Mouse (Mus musculus) heart, embryonic 16.5 days (tissue): ENCODE measurements around the gene Fars2. TPM values are rescaled to one million over a fixed set of nuclear protein-coding genes. Genes with fewer than 3 reads are reported as not detected.

Experiments used
- ATAC-seq: fragments of 200-750 bp; cut with Nextera tagmentation; replicated peaks from 2 replicates; pipeline ENCODE4 v1.8.0; 2017; ENCODE audit warnings: moderate number of reproducible peaks; ENCODE audit not compliant: insufficient read depth, low FRiP score; ENCODE audit errors: extremely low read depth
- H3K27ac ChIP-seq: fragments of 300-500 bp; sonication (generic); 2 replicates; pipeline ENCODE4 v1.5.1; 2014; ENCODE audit warnings: mild to moderate bottlenecking, low read length, control low read depth, moderate library complexity
- H3K27me3 ChIP-seq: fragments of 300-500 bp; sonication (generic); 2 replicates; pipeline ENCODE4 v1.6.1; 2014; ENCODE audit warnings: low read length, mixed read lengths; ENCODE audit not compliant: control insufficient read depth, insufficient read depth
- H3K36me3 ChIP-seq: fragments of 300-500 bp; sonication (generic); 2 replicates; pipeline ENCODE4 v1.6.1; 2014; ENCODE audit not compliant: control insufficient read depth, insufficient read depth
- H3K4me1 ChIP-seq: fragments of 300-500 bp; sonication (generic); 2 replicates; pipeline ENCODE4 v1.6.1; 2014; ENCODE audit warnings: low read length, mixed read lengths; ENCODE audit not compliant: control insufficient read depth, insufficient read depth
- H3K4me2 ChIP-seq: fragments of 300-500 bp; sonication (generic); 2 replicates; pipeline ENCODE4 v1.6.1; 2014; ENCODE audit warnings: low read depth, mild to moderate bottlenecking, control low read depth, low read length
- H3K4me3 ChIP-seq: fragments of 300-500 bp; sonication (generic); 2 replicates; pipeline ENCODE4 v1.5.1; 2014; ENCODE audit warnings: mild to moderate bottlenecking, control low read depth, low read length
- H3K9ac ChIP-seq: fragments of 300-500 bp; sonication (generic); 2 replicates; pipeline ENCODE4 v1.6.1; 2014; ENCODE audit warnings: low read length, control low read depth
- H3K9me3 ChIP-seq: fragments of 300-500 bp; sonication (generic); replicated peaks from 2 replicates; pipeline ENCODE4 v1.6.1; 2016; ENCODE audit warnings: low read length; ENCODE audit not compliant: control insufficient read depth
- WGBS: fragments of 180-500 bp; shearing (Covaris S2); extraction: QIAGEN DNeasy Blood & Tissue Kit; methylation state at CpG from one replicate; pipeline ENCODE4 v1.1.7; 2014; 5-methylcytosine and 5-hydroxymethylcytosine counted together
- polyA plus RNA-seq: library from polyadenylated mRNA; unstranded; fragments of >200 nt; fragmentation: Nextera tagmentation; extraction: Ambion mirVana; gene quantifications from 2 replicates; pipeline ENCODE4 v1.2.1, GENCODE M21; 2015

The Fars2 gene
- polyA plus RNA-seq, 1 experiment from 2014 or later = 71.5 TPM

DNA sequence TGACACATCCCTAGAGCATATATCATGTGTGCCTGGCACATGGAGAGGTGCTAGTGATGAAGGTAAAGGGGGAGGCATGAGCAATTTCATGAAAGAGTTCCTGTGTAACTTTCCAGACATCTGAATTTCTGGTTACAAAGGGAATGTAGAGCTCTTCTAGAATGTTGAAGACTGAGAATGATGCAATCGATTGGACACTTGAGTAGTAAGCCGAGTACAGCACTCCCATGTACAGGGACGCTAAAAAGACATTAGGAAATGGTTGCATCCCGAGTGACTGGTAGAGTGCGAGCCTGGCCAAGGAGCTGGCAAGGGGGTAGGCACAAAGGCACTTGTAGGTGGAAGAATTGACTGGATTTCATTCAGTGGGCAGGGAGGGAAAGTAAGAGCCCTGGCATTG lies 102.3 kb downstream of the Fars2 start:
- ATAC-seq = no peak
- Histone ChIP-seq H3K27ac (no peak overlapping the region), H3K4me1 (peaks cover 2% of the 10 kb centered on the region; the same call in 1 of the 2 replicates), H3K4me3 (no peak overlapping the region), H3K36me3 (no peaks in the 10 kb centered on the region), H3K4me2 (no peak overlapping the region), H3K9me3 (no peaks in the 10 kb centered on the region), H3K27me3 (no peaks in the 10 kb centered on the region), H3K9ac (no peak overlapping the region)
- WGBS = 84% methylated on average over 5 of the region's 5 CpGs

DNA sequence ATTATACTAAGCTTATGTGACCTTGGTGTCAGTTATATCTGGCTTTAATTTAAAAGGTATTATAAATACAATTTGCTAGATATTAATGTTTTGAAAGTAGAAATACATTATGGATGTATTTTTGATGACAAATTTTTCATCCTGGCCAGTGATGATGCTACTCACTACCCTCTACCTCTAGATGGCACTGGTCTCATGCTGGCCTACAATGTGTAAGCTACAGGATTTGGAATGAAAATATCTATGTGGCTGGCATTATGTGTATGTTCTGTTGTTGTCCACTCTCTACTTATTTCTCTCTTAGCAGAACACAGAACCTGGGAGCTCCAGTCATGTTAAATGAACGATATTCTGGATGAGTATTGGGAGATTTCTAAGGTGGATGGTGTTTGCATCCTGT lies 104.7 kb downstream of the Fars2 start:
- Histone ChIP-seq H3K36me3 (no peaks in the 10 kb centered on the region), H3K27me3 (no peaks in the 10 kb centered on the region), H3K4me1 (peaks cover 4% of the 10 kb centered on the region; the same call in 1 of the 2 replicates), H3K27ac (no peak overlapping the region), H3K9ac (no peak overlapping the region), H3K9me3 (no peaks in the 10 kb centered on the region), H3K4me2 (no peak overlapping the region), H3K4me3 (no peak overlapping the region)
- 73% methylated on average over 1 of the region's 1 CpGs for WGBS
- no peak for ATAC-seq

DNA sequence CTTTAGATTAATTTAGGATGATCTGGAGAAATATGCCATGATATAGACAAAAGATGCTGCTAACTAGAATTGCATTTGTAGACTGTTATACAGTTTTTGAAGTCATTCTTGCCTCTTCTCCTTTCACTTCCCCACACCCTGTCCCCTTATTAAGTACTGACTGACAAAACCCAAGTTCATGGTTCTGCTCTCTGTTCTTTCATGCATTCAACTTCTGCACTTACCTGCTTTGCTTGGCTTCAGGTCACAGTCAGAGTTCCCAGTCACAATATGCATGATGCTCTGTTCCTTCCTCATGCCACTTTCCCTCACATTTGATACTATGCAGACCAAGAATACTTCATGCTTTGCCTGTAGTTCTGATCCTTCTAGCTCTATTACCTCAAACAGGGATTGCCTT lies 105.5 kb downstream of the Fars2 start:
- ATAC-seq = no peak
- no peaks in the 10 kb centered on the region for H3K27me3 ChIP-seq
- no peak overlapping the region for H3K4me3 ChIP-seq
- H3K9me3 ChIP-seq = no peaks in the 10 kb centered on the region
- no peak overlapping the region for H3K9ac ChIP-seq
- H3K27ac ChIP-seq = no peak overlapping the region
- peaks cover 4% of the 10 kb centered on the region; the same call in 1 of the 2 replicates for H3K4me1 ChIP-seq
- no peaks in the 10 kb centered on the region for H3K36me3 ChIP-seq
- no peak overlapping the region for H3K4me2 ChIP-seq

DNA sequence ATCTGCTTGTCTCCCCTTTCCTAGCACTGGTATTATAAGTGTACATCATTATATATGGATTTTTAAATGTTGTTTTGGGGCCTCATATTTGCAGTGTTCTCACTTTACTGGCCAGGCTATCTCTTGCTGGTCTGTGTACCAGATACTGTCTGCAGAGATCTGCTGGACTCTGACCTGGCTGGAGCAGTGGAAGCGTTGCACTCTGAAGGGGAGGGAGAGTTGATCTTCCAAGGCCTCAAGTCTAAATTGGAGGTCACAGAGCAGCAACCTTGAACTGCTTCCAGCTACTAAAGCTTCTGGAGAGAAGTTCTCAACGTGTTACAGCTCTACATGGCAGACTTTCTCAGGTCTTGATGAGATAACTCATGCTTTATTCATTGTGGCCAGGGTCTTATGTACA lies 107.2 kb downstream of the Fars2 start:
- WGBS = 53% methylated on average over 2 of the region's 2 CpGs
- ATAC-seq = no peak
- no peak overlapping the region for H3K9ac ChIP-seq
- peaks cover 4% of the 10 kb centered on the region; the same call in 1 of the 2 replicates for H3K4me1 ChIP-seq
- H3K9me3 ChIP-seq = no peaks in the 10 kb centered on the region
- no peak overlapping the region for H3K4me2 ChIP-seq
- H3K4me3 ChIP-seq = no peak overlapping the region
- H3K36me3 ChIP-seq = no peaks in the 10 kb centered on the region
- H3K27ac ChIP-seq = no peak overlapping the region
- H3K27me3 ChIP-seq = no peaks in the 10 kb centered on the region

DNA sequence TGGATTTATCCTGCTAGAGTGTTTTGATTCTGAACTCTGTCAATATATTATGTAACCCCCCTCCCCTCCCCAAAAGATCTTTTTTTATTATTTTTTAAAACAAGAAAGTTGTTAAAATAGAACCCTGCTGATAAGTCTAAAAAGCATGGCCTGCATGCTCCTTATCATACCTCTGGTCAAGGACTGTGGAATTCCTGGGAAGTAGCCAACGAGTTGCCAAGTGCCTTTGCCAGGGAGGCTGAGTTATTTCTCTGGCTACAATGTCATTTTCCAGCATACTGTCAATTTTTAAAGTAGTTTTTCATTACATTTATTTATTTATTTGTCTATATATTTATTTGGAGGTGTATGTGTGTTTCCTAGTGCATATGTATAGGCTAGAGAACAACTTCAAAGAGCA lies 125.0 kb downstream of the Fars2 start:
- Histone ChIP-seq H3K4me3 (no peak overlapping the region), H3K27me3 (no peaks in the 10 kb centered on the region), H3K9ac (no peak overlapping the region), H3K27ac (no peak overlapping the region), H3K4me1 (peaks cover 18% of the 10 kb centered on the region), H3K9me3 (no peaks in the 10 kb centered on the region), H3K36me3 (no peaks in the 10 kb centered on the region), H3K4me2 (no peak overlapping the region)
- WGBS = 29% methylated on average over 1 of the region's 1 CpGs
- no peak for ATAC-seq

DNA sequence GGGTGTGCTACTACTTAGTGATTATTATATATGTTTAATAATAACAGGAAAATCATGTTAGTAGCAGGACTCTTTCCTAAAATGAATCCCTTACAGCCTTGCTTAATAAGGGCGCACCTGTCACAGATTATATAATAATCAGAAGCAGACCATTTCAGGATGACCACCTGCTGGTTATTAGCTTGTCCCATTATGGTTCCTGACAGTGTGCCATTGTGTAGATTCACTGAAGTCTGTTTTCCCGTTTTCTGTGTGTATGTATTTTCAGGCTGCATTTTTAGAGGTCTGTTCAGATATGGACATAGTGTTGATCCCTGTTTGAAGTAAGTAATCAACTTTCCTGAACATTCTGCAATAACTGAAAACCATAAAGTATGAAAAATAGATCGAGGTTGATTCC lies 136.7 kb downstream of the Fars2 start:
- H3K36me3 ChIP-seq = no peaks in the 10 kb centered on the region
- no peaks in the 10 kb centered on the region for H3K27me3 ChIP-seq
- no peak overlapping the region for H3K4me3 ChIP-seq
- H3K9me3 ChIP-seq = no peaks in the 10 kb centered on the region
- H3K4me1 ChIP-seq = no peaks in the 10 kb centered on the region
- H3K9ac ChIP-seq = no peak overlapping the region
- WGBS = 80% methylated on average over 3 of the region's 3 CpGs
- H3K4me2 ChIP-seq = no peak overlapping the region
- H3K27ac ChIP-seq = no peak overlapping the region
- no peak for ATAC-seq

DNA sequence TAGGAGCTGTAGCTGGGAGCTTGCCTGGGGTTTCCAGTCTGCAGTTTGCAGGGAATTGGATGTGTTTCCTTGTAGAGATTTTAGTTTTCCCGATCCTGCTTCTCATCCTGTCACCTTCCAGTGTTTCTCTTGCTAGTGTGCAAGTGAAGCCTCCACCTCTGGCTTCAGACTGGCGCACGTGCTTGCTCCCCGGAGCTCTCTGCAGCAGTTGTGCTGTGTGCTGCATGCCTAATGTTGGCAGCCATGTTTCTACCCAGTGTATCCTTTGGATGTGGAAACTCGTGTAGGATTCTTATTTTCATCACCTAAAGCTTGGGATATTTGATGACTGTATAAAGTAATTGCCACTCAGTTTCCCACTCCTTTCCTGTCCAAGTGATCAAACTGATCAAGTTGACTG lies 140.0 kb downstream of the Fars2 start:
- no peaks in the 10 kb centered on the region for H3K27me3 ChIP-seq
- H3K27ac ChIP-seq = no peak overlapping the region
- no peak overlapping the region for H3K4me3 ChIP-seq
- WGBS = 75% methylated on average over 5 of the region's 5 CpGs
- ATAC-seq = no peak
- no peak overlapping the region for H3K4me2 ChIP-seq
- H3K36me3 ChIP-seq = 0 out of 2 replicates have a peak, but pooled peaks cover 5% of the 10 kb centered on the region
- H3K9ac ChIP-seq = no peak overlapping the region
- peaks cover 8% of the 10 kb centered on the region; the same call in 1 of the 2 replicates for H3K9me3 ChIP-seq
- H3K4me1 ChIP-seq = no peaks in the 10 kb centered on the region

DNA sequence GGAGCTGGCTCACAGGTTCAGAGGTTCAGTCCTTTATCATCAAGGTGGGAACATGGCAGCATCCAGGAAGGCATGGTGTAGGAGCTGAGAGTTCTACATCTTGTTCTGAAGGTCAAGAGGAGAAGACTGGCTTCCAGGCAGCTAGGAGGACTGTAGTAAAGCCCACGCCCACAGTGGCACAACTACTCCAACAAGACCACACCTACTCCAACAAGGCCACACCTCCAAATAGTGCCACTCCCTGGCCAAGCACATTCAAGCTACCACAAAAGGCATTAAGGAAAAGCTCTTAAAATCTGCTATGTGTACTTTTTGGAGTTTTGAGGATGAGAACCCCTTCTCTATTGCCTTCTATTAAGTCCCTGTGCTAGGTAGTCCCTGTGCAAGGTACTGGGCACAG lies 142.5 kb downstream of the Fars2 start:
- Histone ChIP-seq H3K9me3 (peaks cover 8% of the 10 kb centered on the region; the same call in 1 of the 2 replicates), H3K4me2 (no peak overlapping the region), H3K4me3 (no peak overlapping the region), H3K9ac (no peak overlapping the region), H3K4me1 (no peaks in the 10 kb centered on the region), H3K27ac (no peak overlapping the region), H3K27me3 (no peaks in the 10 kb centered on the region), H3K36me3 (0 out of 2 replicates have a peak, but pooled peaks cover 5% of the 10 kb centered on the region)
- WGBS = 94% methylated on average over 1 of the region's 1 CpGs
- no peak for ATAC-seq

DNA sequence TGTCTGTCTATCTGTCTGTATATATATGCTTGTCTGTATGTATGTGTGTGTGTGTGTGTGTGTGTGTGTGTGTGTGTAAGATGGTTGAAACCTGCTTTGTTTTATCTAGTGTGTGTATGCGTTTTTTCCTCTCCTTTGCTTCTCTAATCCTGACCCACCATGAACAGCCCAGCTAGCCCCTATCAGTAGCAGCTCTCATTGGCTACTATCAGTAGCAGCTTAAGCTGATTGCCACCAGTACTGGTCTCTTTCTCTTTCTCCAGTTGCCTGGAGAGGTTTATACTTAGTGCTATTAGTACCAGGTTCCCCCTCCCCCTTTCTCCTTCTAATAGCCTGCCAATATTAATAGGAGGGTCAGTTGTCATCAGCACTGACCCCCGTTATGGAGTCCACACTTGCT lies 144.1 kb downstream of the Fars2 start:
- Histone ChIP-seq H3K27ac (no peak overlapping the region), H3K4me2 (no peak overlapping the region), H3K27me3 (no peaks in the 10 kb centered on the region), H3K4me3 (no peak overlapping the region), H3K36me3 (0 out of 2 replicates have a peak, but pooled peaks cover 5% of the 10 kb centered on the region), H3K9ac (no peak overlapping the region), H3K4me1 (no peaks in the 10 kb centered on the region), H3K9me3 (peaks cover 8% of the 10 kb centered on the region; the same call in 1 of the 2 replicates)
- ATAC-seq = no peak
- 82% methylated on average over 2 of the region's 2 CpGs for WGBS
